Mouse (Mus musculus) stomach, embryonic 15.5 days (tissue): Measurements from ENCODE around the gene Sympk. TPM values are rescaled to one million over a fixed set of nuclear protein-coding genes. Genes with fewer than 3 reads are reported as not detected.
A peak's percentile ranks its signal among the peaks of the same experiment; 100 is the strongest.

ENCODE experiments used
- ATAC-seq: fragments of 200-750 bp; cut with Nextera tagmentation; 2 replicates; pipeline ENCODE4 v1.8.0; 2017; ENCODE audit warnings: low read depth, moderate number of reproducible peaks, moderate TSS enrichment; ENCODE audit not compliant: insufficient read depth, low FRiP score
- H3K27ac ChIP-seq: fragments of 300-500 bp; sonication (generic); 2 replicates; pipeline ENCODE4 v1.5.1; 2015; ENCODE audit warnings: mild to moderate bottlenecking, inconsistent platforms
- H3K27me3 ChIP-seq: fragments of 300-500 bp; sonication (generic); replicated peaks from 2 replicates; pipeline ENCODE4 v1.6.1; 2015; ENCODE audit warnings: inconsistent platforms
- H3K36me3 ChIP-seq: fragments of 300-500 bp; sonication (generic); 2 replicates; pipeline ENCODE4 v1.6.1; 2015; ENCODE audit warnings: inconsistent platforms
- H3K4me1 ChIP-seq: fragments of 300-500 bp; sonication (generic); 2 replicates; pipeline ENCODE4 v1.6.1; 2015; ENCODE audit warnings: inconsistent platforms
- H3K4me2 ChIP-seq: fragments of 300-500 bp; sonication (generic); 2 replicates; pipeline ENCODE4 v1.6.1; 2015; ENCODE audit warnings: mild to moderate bottlenecking, inconsistent platforms
- H3K4me3 ChIP-seq: fragments of 300-500 bp; sonication (generic); replicated peaks from 2 replicates; pipeline ENCODE4 v1.5.1; 2015; ENCODE audit warnings: inconsistent platforms
- H3K9ac ChIP-seq: fragments of 300-500 bp; sonication (generic); 2 replicates; pipeline ENCODE4 v1.6.1; 2015; ENCODE audit warnings: inconsistent platforms
- H3K9me3 ChIP-seq: fragments of 300-500 bp; sonication (generic); 2 replicates; pipeline ENCODE4 v1.6.1; 2016; ENCODE audit warnings: inconsistent platforms
- WGBS: fragments of 180-500 bp; shearing (Covaris S2); methylation state at CpG from one replicate; pipeline ENCODE4 v1.1.7; 2015; 5-methylcytosine and 5-hydroxymethylcytosine counted together
- polyA plus RNA-seq: library from polyadenylated mRNA; unstranded; fragments of >200 nt; fragmentation: Nextera tagmentation; extraction: Ambion mirVana; gene quantifications from 2 replicates; pipeline ENCODE4 v1.2.1, GENCODE M21; 2015

Sympk gene
- polyA plus RNA-seq, 1 experiment from 2014 or later = 28.1 TPM

- WGBS = 13% methylated on average over 14 of the region's 14 CpGs
- Histone ChIP-seq H3K9ac (no peak overlapping the region), H3K4me3 (peak overlapping the region; percentile 42), H3K4me1 (peaks cover 51% of the 10 kb centered on the region), H3K27me3 (no peaks in the 10 kb centered on the region), H3K36me3 (peaks cover 12% of the 10 kb centered on the region), H3K27ac (peak overlapping the region; percentile 60), H3K4me2 (peak overlapping the region; percentile 53), H3K9me3 (no peaks in the 10 kb centered on the region)
- peak; percentile 50; the same call in 1 of the 2 replicates for ATAC-seq
Measured at GRCm38 (mm10) chr7:19086042-19086441, 61.9 kb downstream of the Sympk start.

DNA sequence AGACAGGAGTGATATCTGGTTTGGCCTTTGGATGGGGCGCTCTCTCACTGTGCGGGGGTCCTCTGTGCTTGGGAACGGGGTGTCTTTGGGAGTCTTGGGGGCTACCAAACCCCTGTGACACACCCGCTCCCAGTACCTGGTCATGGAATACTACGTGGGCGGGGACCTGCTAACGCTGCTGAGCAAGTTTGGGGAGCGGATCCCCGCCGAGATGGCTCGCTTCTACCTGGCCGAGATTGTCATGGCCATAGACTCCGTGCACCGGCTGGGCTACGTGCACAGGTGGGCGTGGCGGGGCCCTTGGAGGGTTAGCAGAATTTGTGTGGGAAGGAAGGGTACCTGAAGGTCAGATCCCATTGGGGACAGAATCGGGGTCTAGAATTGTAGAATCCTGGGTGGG is 62.6 kb downstream of the Sympk start:
- H3K4me3 ChIP-seq = no peak overlapping the region
- no peaks in the 10 kb centered on the region for H3K27me3 ChIP-seq
- H3K9me3 ChIP-seq = no peaks in the 10 kb centered on the region
- peaks cover 47% of the 10 kb centered on the region for H3K4me1 ChIP-seq
- no peak for ATAC-seq
- no peak overlapping the region for H3K27ac ChIP-seq
- no peak overlapping the region for H3K9ac ChIP-seq
- 68% methylated on average over 18 of the region's 18 CpGs for WGBS
- H3K36me3 ChIP-seq = peaks cover 5% of the 10 kb centered on the region; the same call in 1 of the 2 replicates
- no peak overlapping the region for H3K4me2 ChIP-seq

DNA sequence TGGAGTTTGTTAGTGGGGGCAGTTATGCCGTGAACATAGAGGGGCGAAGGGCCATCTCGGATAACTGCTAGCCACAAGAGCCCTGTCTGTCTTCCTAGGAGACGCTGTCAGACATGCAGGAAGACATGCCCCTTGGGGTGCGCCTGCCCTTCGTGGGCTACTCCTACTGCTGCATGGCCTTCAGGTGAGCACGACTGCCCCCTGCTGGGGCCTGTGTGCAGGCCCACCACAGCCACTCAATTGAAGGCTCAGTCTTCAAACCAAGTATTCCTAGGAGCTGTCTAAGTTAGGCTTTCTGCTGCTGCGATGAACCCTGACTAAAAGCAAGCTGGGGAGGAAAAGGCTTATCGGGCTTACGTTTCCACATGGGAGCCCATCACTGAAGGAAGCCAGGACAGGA is 64.6 kb downstream of the Sympk start:
- Histone ChIP-seq H3K4me1 (peaks cover 44% of the 10 kb centered on the region), H3K9ac (no peak overlapping the region), H3K36me3 (peaks cover 2% of the 10 kb centered on the region; the same call in 1 of the 2 replicates), H3K9me3 (no peaks in the 10 kb centered on the region), H3K27me3 (no peaks in the 10 kb centered on the region), H3K27ac (no peak overlapping the region), H3K4me3 (no peak overlapping the region), H3K4me2 (no peak overlapping the region)
- 41% methylated on average over 10 of the region's 10 CpGs for WGBS
- ATAC-seq = no peak

DNA sequence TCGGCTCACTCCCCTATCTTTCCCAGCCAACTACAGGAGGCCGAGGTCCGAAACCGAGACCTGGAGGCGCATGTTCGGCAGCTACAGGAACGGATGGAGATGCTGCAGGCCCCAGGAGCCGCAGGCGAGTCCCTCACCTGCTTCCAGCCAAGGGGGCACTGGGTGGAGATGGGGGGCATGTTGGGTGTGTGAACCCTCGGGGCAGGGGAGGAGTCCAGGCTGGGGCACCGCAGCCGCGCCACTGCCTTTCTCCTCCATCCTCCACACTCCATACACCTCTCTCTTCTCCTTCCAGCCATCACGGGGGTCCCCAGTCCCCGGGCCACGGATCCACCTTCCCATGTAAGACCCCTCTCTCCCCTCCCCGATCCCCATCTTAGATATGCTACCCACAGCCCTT is 67.7 kb downstream of the Sympk start:
- 57% methylated on average over 12 of the region's 17 CpGs for WGBS
- H3K9me3 ChIP-seq = no peaks in the 10 kb centered on the region
- no peaks in the 10 kb centered on the region for H3K27me3 ChIP-seq
- H3K9ac ChIP-seq = no peak overlapping the region
- peaks cover 27% of the 10 kb centered on the region for H3K4me1 ChIP-seq
- H3K36me3 ChIP-seq = peaks cover 2% of the 10 kb centered on the region; the same call in 1 of the 2 replicates
- peak overlapping the region; percentile 85; the same call in 1 of the 2 replicates for H3K4me2 ChIP-seq
- peak overlapping the region; percentile 98; the same call in 1 of the 2 replicates for H3K27ac ChIP-seq
- no peak for ATAC-seq
- H3K4me3 ChIP-seq = no peak overlapping the region

DNA sequence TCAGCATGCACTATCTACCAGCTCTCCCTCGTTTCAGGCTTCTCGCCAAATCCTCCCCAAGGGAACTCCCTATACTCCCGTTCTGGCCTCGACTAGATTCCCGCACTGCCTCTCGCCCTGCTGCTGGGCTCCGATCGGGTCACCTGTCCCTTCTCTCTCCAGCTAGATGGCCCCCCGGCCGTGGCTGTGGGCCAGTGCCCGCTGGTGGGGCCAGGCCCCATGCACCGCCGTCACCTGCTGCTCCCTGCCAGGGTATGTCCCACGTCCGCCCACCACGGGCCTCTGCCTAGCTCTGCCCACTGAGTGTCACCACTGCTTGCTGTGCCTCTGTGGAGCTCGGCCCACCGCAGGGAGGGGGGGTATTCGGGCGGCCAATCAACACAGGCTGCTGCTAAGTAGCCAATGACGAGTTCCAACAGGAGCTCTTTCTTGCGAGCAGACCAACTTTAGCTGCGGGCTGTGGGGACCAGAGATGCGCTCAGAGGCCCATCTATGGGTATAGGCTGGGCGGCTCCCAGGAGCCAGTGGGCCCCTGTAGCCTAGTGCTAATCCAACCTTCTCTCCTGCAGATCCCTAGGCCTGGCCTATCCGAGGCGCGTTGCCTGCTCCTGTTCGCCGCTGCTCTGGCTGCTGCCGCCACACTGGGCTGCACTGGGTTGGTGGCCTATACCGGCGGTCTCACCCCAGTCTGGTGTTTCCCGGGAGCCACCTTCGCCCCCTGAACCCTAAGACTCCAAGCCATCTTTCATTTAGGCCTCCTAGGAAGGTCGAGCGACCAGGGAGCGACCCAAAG is 68.4 kb downstream of the Sympk start:
- Histone ChIP-seq H3K4me3 (peak overlapping the region; percentile 73), H3K27ac (peak overlapping the region; percentile 98), H3K9me3 (no peaks in the 10 kb centered on the region), H3K4me1 (peaks cover 34% of the 10 kb centered on the region), H3K36me3 (peaks cover 2% of the 10 kb centered on the region; the same call in 1 of the 2 replicates), H3K4me2 (peak overlapping the region; percentile 85), H3K9ac (no peak overlapping the region), H3K27me3 (no peaks in the 10 kb centered on the region)
- WGBS = 6% methylated on average over 38 of the region's 38 CpGs
- ATAC-seq = peak; percentile 18; the same call in 1 of the 2 replicates

DNA sequence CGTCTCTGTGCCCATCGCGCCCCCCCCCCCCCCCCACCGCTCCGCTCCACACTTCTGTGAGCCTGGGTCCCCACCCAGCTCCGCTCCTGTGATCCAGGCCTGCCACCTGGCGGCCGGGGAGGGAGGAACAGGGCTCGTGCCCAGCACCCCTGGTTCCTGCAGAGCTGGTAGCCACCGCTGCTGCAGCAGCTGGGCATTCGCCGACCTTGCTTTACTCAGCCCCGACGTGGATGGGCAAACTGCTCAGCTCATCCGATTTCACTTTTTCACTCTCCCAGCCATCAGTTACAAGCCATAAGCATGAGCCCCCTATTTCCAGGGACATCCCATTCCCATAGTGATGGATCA is 69.0 kb downstream of the Sympk start:
- Histone ChIP-seq H3K27ac (peak overlapping the region; percentile 98), H3K4me3 (peak overlapping the region; percentile 73), H3K9ac (peak overlapping the region; percentile 33), H3K36me3 (no peaks in the 10 kb centered on the region), H3K4me2 (peak overlapping the region; percentile 85), H3K9me3 (no peaks in the 10 kb centered on the region), H3K27me3 (no peaks in the 10 kb centered on the region), H3K4me1 (peaks cover 35% of the 10 kb centered on the region)
- ATAC-seq = peak; percentile 30; the same call in 1 of the 2 replicates
- WGBS = under 1% methylated on average over 10 of the region's 15 CpGs

- no peaks in the 10 kb centered on the region for H3K36me3 ChIP-seq
- peak overlapping the region; percentile 81 for H3K9ac ChIP-seq
- peaks cover 35% of the 10 kb centered on the region for H3K4me1 ChIP-seq
- no peaks in the 10 kb centered on the region for H3K27me3 ChIP-seq
- WGBS = under 1% methylated on average over 45 of the region's 45 CpGs
- H3K4me3 ChIP-seq = peak overlapping the region; percentile 73
- no peaks in the 10 kb centered on the region for H3K9me3 ChIP-seq
- peak; percentile 81 for ATAC-seq
- peak overlapping the region; percentile 98 for H3K27ac ChIP-seq
- peak overlapping the region; percentile 85 for H3K4me2 ChIP-seq
Measured at GRCm38 (mm10) chr7:19093537-19094385, 69.6 kb downstream of the Sympk start.

DNA sequence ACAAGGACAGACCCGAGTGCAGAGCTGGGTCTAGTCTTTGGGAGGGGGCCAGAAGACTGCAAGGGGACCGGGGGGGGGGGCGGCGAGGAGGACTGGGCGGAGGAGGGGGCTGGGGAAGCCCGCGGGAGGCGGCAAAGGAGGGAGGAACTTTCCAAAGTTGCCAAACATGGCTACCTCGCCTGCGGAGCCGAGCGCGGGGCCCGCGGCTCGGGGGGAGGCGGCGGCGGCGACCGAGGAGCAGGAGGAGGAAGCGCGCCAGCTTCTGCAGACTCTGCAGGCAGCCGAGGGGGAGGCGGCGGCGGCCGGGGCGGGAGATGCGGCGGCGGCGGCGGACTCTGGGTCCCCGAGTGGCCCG is 70.3 kb downstream of the Sympk start, which contains the start of gene Six5:
Gene Six5 (plus strand): TSS at position 124 of the 355 bp plus-strand sequence.
- Histone ChIP-seq H3K36me3 (no peaks in the 10 kb centered on the region), H3K27ac (peak within 1 kb of the TSS; percentile 98), H3K4me2 (peak within 1 kb of the TSS; percentile 85), H3K9ac (peak within 1 kb of the TSS; percentile 81), H3K9me3 (no peaks in the 10 kb centered on the region), H3K27me3 (no peaks in the 10 kb centered on the region), H3K4me1 (peaks cover 35% of the 10 kb centered on the region), H3K4me3 (peak within 1 kb of the TSS; percentile 73)
- no peak for ATAC-seq
- 2% methylated on average over 10 of the region's 36 CpGs for WGBS

DNA sequence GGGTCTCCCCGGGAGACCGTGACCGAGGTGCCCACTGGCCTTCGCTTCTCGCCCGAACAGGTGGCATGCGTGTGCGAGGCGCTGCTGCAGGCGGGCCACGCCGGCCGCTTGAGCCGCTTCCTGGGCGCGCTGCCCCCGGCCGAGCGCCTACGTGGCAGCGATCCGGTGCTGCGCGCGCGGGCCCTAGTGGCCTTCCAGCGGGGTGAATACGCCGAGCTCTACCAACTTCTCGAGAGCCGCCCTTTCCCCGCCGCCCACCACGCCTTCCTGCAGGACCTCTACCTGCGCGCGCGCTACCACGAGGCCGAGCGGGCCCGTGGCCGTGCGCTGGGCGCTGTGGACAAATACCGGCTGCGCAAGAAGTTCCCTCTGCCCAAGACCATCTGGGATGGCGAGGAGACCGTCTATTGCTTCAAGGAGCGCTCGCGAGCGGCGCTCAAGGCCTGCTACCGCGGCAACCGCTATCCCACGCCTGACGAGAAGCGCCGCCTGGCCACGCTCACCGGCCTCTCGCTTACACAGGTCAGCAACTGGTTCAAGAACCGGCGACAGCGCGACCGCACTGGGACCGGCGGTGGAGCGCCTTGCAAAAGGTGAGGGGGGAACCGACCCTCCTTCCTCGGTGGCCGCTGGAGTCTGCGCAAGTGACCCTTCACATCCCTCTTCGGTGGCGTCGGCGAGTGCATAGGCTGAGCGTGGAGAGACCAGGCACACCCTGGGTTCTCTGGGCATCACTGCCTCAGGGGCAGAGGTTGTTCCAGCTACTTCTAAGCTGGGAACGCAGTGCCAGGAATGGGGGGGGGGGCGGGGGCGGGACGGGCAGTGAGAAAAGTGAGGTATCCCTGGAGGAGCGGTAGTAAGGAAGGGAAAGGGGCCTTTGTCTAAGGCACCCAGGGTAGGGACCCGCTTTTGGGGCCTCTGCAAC is 70.9 kb downstream of the Sympk start:
- peak overlapping the region; percentile 85 for H3K4me2 ChIP-seq
- no peaks in the 10 kb centered on the region for H3K9me3 ChIP-seq
- H3K9ac ChIP-seq = peak overlapping the region; percentile 81
- H3K4me3 ChIP-seq = peak overlapping the region; percentile 73
- peak overlapping the region; percentile 98 for H3K27ac ChIP-seq
- no peak for ATAC-seq
- no peaks in the 10 kb centered on the region for H3K27me3 ChIP-seq
- WGBS = under 1% methylated on average over 77 of the region's 87 CpGs
- H3K36me3 ChIP-seq = no peaks in the 10 kb centered on the region
- peaks cover 35% of the 10 kb centered on the region for H3K4me1 ChIP-seq

DNA sequence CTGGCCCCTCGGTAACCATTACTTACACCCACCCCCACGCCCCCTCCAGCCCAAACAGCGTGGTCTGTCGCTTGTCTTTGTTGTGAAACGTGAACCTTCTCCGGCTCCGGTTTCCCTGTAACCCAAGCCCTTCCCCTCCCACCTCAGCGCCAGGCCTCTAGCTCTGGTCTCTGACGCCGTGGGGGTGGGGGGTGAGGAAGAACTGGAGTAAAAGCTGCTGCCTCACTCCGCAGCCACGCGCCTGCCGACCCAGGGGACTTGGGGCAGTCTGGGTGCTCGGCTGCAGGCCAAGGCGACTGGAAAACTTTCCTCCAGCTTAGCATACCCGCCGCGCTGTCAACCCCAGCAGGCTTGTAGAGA is 71.6 kb downstream of the Sympk start:
- Histone ChIP-seq H3K9ac (peak overlapping the region; percentile 81; the same call in 1 of the 2 replicates), H3K36me3 (no peaks in the 10 kb centered on the region), H3K27me3 (no peaks in the 10 kb centered on the region), H3K9me3 (no peaks in the 10 kb centered on the region), H3K4me1 (peaks cover 35% of the 10 kb centered on the region), H3K27ac (peak overlapping the region; percentile 98), H3K4me3 (peak overlapping the region; percentile 73), H3K4me2 (peak overlapping the region; percentile 85)
- ATAC-seq = peak; percentile 3; the same call in 1 of the 2 replicates
- WGBS = 0% methylated on average over 19 of the region's 19 CpGs

GRCm38 (mm10) chr7:19096421-19096976 is 72.3 kb downstream of the Sympk start:
- H3K9me3 ChIP-seq = no peaks in the 10 kb centered on the region
- no peaks in the 10 kb centered on the region for H3K36me3 ChIP-seq
- ATAC-seq = no peak
- H3K4me3 ChIP-seq = peak overlapping the region; percentile 73
- peak overlapping the region; percentile 85 for H3K4me2 ChIP-seq
- H3K9ac ChIP-seq = peak overlapping the region; percentile 42; the same call in 1 of the 2 replicates
- H3K27ac ChIP-seq = peak overlapping the region; percentile 98; the same call in 1 of the 2 replicates
- WGBS = 52% methylated on average over 5 of the region's 5 CpGs
- peaks cover 35% of the 10 kb centered on the region for H3K4me1 ChIP-seq
- no peaks in the 10 kb centered on the region for H3K27me3 ChIP-seq
